Mouse (Mus musculus) MEL (cell line): ENCODE data around the gene Rnf5. TPM values are rescaled to one million over a fixed set of nuclear protein-coding genes. Genes with fewer than 3 reads are reported as not detected.

Source experiments
- DNase-seq: peaks from one replicate; pipeline ENCODE4 v3.0.0; 2011; ENCODE audit warnings: low read depth, low spot score
- H3K27ac ChIP-seq: 2 replicates; pipeline ENCODE4 v1.5.1; 2012; ENCODE audit warnings: low read depth, mild to moderate bottlenecking, control low read depth, low read length, moderate library complexity; ENCODE audit not compliant: control insufficient read depth
- H3K27me3 ChIP-seq, 2 experiments: fragments of 150-350 bp in 1 of 2; sonication (generic) in 1 of 2; 2 replicates each; pipeline ENCODE4 v1.6.1; 2012; ENCODE audit warnings: low read length in 2 of 2, mild to moderate bottlenecking in 2 of 2, improper control_type of control experiment in 1 of 2, moderate library complexity in 1 of 2; ENCODE audit not compliant: insufficient read depth in 2 of 2, control insufficient read depth in 1 of 2
- H3K36me3 ChIP-seq, 2 experiments: 2 replicates each; pipeline ENCODE4 v1.6.1; 2012 to 2014; ENCODE audit warnings: low read length in 2 of 2, improper control_type of control experiment in 1 of 2, inconsistent platforms in 1 of 2, mild to moderate bottlenecking in 1 of 2; ENCODE audit not compliant: insufficient read depth in 2 of 2, control insufficient read depth in 1 of 2
- H3K4me1 ChIP-seq, 2 experiments: fragments of 150-350 bp in 1 of 2; sonication (generic) in 1 of 2; 2 replicates each; pipeline ENCODE4 v1.6.1; 2012; ENCODE audit warnings: low read length in 2 of 2, improper control_type of control experiment in 1 of 2, mild to moderate bottlenecking in 1 of 2; ENCODE audit not compliant: insufficient read depth in 2 of 2, control insufficient read depth in 1 of 2
- H3K4me3 ChIP-seq, 2 experiments: fragments of 150-350 bp in 1 of 2; sonication (generic) in 1 of 2; 2 replicates each; pipeline ENCODE4 v1.5.1; 2012; ENCODE audit warnings: low read depth in 2 of 2, low read length in 2 of 2, mild to moderate bottlenecking in 2 of 2, moderate library complexity in 2 of 2, control low read depth in 1 of 2, improper control_type of control experiment in 1 of 2; ENCODE audit not compliant: control insufficient read depth in 1 of 2, insufficient read depth in 1 of 2
- H3K79me2 ChIP-seq: 2 replicates; pipeline ENCODE4 v1.6.1; 2012; ENCODE audit warnings: mild to moderate bottlenecking, low read length, moderate library complexity; ENCODE audit not compliant: control insufficient read depth, poor library complexity, insufficient read depth
- H3K9ac ChIP-seq: 2 replicates; pipeline ENCODE4 v1.6.1; 2012; ENCODE audit warnings: low read depth, mild to moderate bottlenecking, control low read depth, low read length, moderate library complexity; ENCODE audit not compliant: control insufficient read depth, poor library complexity, severe bottlenecking
- H3K9me3 ChIP-seq: fragments of 150-350 bp; sonication (generic); replicated peaks from 2 replicates; pipeline ENCODE4 v1.6.1; 2012; ENCODE audit warnings: mild to moderate bottlenecking, low read length, improper control_type of control experiment, moderate library complexity; ENCODE audit not compliant: insufficient read depth
- BHLHE40 ChIP-seq: IDR thresholded peaks from 2 replicates; pipeline ENCODE4 v1.6.1; 2012; ENCODE audit warnings: low read depth, mild to moderate bottlenecking, inconsistent platforms, low read length, improper control_type of control experiment, borderline replicate concordance
- CHD1 ChIP-seq: IDR thresholded peaks from 2 replicates; pipeline ENCODE4 v1.6.1; 2012; ENCODE audit warnings: low read depth, mild to moderate bottlenecking, inconsistent platforms, low read length, improper control_type of control experiment
- CHD2 ChIP-seq: IDR thresholded peaks from 2 replicates; pipeline ENCODE4 v1.6.1; 2011; ENCODE audit warnings: low read length, improper control_type of control experiment
- CTCF ChIP-seq, 3 experiments: IDR thresholded peaks in 2 of 3; conservative IDR thresholded peaks in 1 of 3; 2 replicates each; pipeline ENCODE4 v1.5.1; 2011 to 2012; ENCODE audit warnings: low read length in 3 of 3, low read depth in 2 of 3, mild to moderate bottlenecking in 2 of 3, improper control_type of control experiment in 1 of 3, inconsistent platforms in 1 of 3, mixed read lengths in 1 of 3, moderate library complexity in 1 of 3; ENCODE audit not compliant: control insufficient read depth in 1 of 3, insufficient read depth in 1 of 3, poor library complexity in 1 of 3, severe bottlenecking in 1 of 3
- E2F4 ChIP-seq: IDR thresholded peaks from 2 replicates; pipeline ENCODE4 v1.6.1; 2011; ENCODE audit warnings: low read depth, low read length, improper control_type of control experiment, borderline replicate concordance
- ETS1 ChIP-seq: IDR thresholded peaks from 2 replicates; pipeline ENCODE4 v1.6.1; 2012; ENCODE audit warnings: low read depth, mild to moderate bottlenecking, inconsistent platforms, low read length, improper control_type of control experiment, moderate library complexity
- GABPA ChIP-seq: IDR thresholded peaks from 2 replicates; pipeline ENCODE4 v1.6.1; 2012; ENCODE audit warnings: low read depth, mild to moderate bottlenecking, inconsistent platforms, low read length, improper control_type of control experiment, moderate library complexity
- GATA1 ChIP-seq: IDR thresholded peaks from 2 replicates; pipeline ENCODE4 v1.6.1; 2011; ENCODE audit warnings: low read depth, low read length, improper control_type of control experiment
- HCFC1 ChIP-seq: IDR thresholded peaks from 2 replicates; pipeline ENCODE4 v1.6.1; 2012; ENCODE audit warnings: low read depth, mild to moderate bottlenecking, inconsistent platforms, low read length, improper control_type of control experiment, moderate library complexity
- JUND ChIP-seq: IDR thresholded peaks from 2 replicates; pipeline ENCODE4 v1.6.1; 2011; ENCODE audit warnings: low read depth, mild to moderate bottlenecking, improper control_type of control experiment, low read length
- KAT2A ChIP-seq: conservative IDR thresholded peaks from 2 replicates; pipeline ENCODE4 v1.6.1; 2012; ENCODE audit warnings: low read depth, low read length, improper control_type of control experiment, inconsistent platforms
- MAFK ChIP-seq: IDR thresholded peaks from 2 replicates; pipeline ENCODE4 v1.6.1; 2011; ENCODE audit warnings: low read depth, mild to moderate bottlenecking, low read length, improper control_type of control experiment, borderline replicate concordance
- MEF2A ChIP-seq: IDR thresholded peaks from 2 replicates; pipeline ENCODE4 v1.6.1; 2014; ENCODE audit warnings: low read depth, mild to moderate bottlenecking, inconsistent platforms, low read length, improper control_type of control experiment; ENCODE audit not compliant: poor library complexity, insufficient replicate concordance, severe bottlenecking; ENCODE audit errors: extremely low read depth
- MXI1 ChIP-seq: IDR thresholded peaks from 2 replicates; pipeline ENCODE4 v1.6.1; 2011; ENCODE audit warnings: mild to moderate bottlenecking, low read depth, low read length, improper control_type of control experiment
- MYB ChIP-seq: IDR thresholded peaks from 2 replicates; pipeline ENCODE4 v1.6.1; 2011; ENCODE audit warnings: mild to moderate bottlenecking, low read depth, low read length, improper control_type of control experiment
- MYC ChIP-seq: IDR thresholded peaks from 2 replicates; pipeline ENCODE4 v1.6.1; 2011; ENCODE audit warnings: low read depth, mild to moderate bottlenecking, low read length, improper control_type of control experiment, moderate library complexity
- NELFE ChIP-seq: IDR thresholded peaks from 2 replicates; pipeline ENCODE4 v1.6.1; 2011; ENCODE audit warnings: low read depth, low read length, improper control_type of control experiment
- NRF1 ChIP-seq: IDR thresholded peaks from 2 replicates; pipeline ENCODE4 v1.6.1; 2014; ENCODE audit warnings: low read depth, mild to moderate bottlenecking, inconsistent platforms, low read length, improper control_type of control experiment, moderate library complexity; ENCODE audit not compliant: poor library complexity, insufficient read depth, severe bottlenecking
- POLR2A ChIP-seq, 2 experiments: IDR thresholded peaks; 2 replicates each; pipeline ENCODE4 v1.6.1; 2011 to 2012; ENCODE audit warnings: low read length in 2 of 2, mild to moderate bottlenecking in 2 of 2, control low read depth in 1 of 2, improper control_type of control experiment in 1 of 2, low read depth in 1 of 2, moderate library complexity in 1 of 2; ENCODE audit not compliant: control insufficient read depth in 1 of 2, insufficient read depth in 1 of 2, poor library complexity in 1 of 2
- SMC3 ChIP-seq: IDR thresholded peaks from 2 replicates; pipeline ENCODE4 v1.6.1; 2011; ENCODE audit warnings: low read depth, low read length, improper control_type of control experiment
- TAL1 ChIP-seq: IDR thresholded peaks from 2 replicates; pipeline ENCODE4 v1.6.1; 2012; ENCODE audit warnings: mild to moderate bottlenecking, inconsistent platforms, low read length, moderate library complexity, mixed read lengths
- TBP ChIP-seq: IDR thresholded peaks from 2 replicates; pipeline ENCODE4 v1.8.0; 2011; ENCODE audit warnings: low read depth, low read length, improper control_type of control experiment
- TCF12 ChIP-seq: IDR thresholded peaks from 2 replicates; pipeline ENCODE4 v1.6.1; 2014; ENCODE audit warnings: low read depth, mild to moderate bottlenecking, inconsistent platforms, low read length, improper control_type of control experiment, moderate library complexity
- UBTF ChIP-seq: IDR thresholded peaks from 2 replicates; pipeline ENCODE4 v1.6.1; 2012; ENCODE audit warnings: low read depth, mild to moderate bottlenecking, inconsistent platforms, low read length, improper control_type of control experiment, moderate library complexity, borderline replicate concordance; ENCODE audit not compliant: insufficient read depth
- USF1 ChIP-seq: IDR thresholded peaks from 2 replicates; pipeline ENCODE4 v1.6.1; 2014; ENCODE audit warnings: low read depth, mild to moderate bottlenecking, inconsistent platforms, low read length, improper control_type of control experiment, moderate library complexity
- USF2 ChIP-seq, 2 experiments: IDR thresholded peaks; 2 replicates each; pipeline ENCODE4 v1.6.1; 2011 to 2012; ENCODE audit warnings: improper control_type of control experiment in 2 of 2, low read length in 2 of 2, borderline replicate concordance in 1 of 2, inconsistent platforms in 1 of 2, low read depth in 1 of 2, mild to moderate bottlenecking in 1 of 2; ENCODE audit not compliant: insufficient read depth in 1 of 2
- ZC3H11A ChIP-seq: IDR thresholded peaks from 2 replicates; pipeline ENCODE4 v1.6.1; 2012; ENCODE audit warnings: low read depth, mild to moderate bottlenecking, inconsistent platforms, low read length, improper control_type of control experiment
- ZKSCAN1 ChIP-seq: IDR thresholded peaks from 2 replicates; pipeline ENCODE4 v1.6.1; 2012; ENCODE audit warnings: low read depth, mild to moderate bottlenecking, inconsistent platforms, low read length, improper control_type of control experiment, moderate library complexity
- ZMIZ1 ChIP-seq: IDR thresholded peaks from 2 replicates; pipeline ENCODE4 v1.6.1; 2012; ENCODE audit warnings: low read depth, mild to moderate bottlenecking, inconsistent platforms, low read length, improper control_type of control experiment, moderate library complexity
- ZNF384 ChIP-seq: IDR thresholded peaks from 2 replicates; pipeline ENCODE4 v1.6.1; 2012; ENCODE audit warnings: low read depth, mild to moderate bottlenecking, inconsistent platforms, low read length, improper control_type of control experiment
- polyA plus RNA-seq, 2 experiments: library from polyadenylated mRNA; stranded (reverse) in 1 of 2; unstranded in 1 of 2; fragments of >175 nt in 1 of 2; fragments of >200 nt in 1 of 2; gene quantifications; 2 replicates each; pipeline versions ENCODE4 v1.2.1 to v1.2.4; 2012; ENCODE audit warnings: low replicate concordance in 2 of 2, low read depth in 1 of 2; ENCODE audit not compliant: insufficient read length in 2 of 2, insufficient read depth in 1 of 2, missing spikeins in 1 of 2
- total RNA-seq: library from RNA; depleted of rRNA; stranded (reverse); fragments of 300-350 nt; gene quantifications from 2 replicates; pipeline ENCODE4 v1.2.3, GENCODE M21; 2012

Gene Rnf5
- total and polyA plus RNA-seq, 3 experiments, result 24.8 to 85.1 TPM; not detected in 1

GRCm38 (mm10) chr17:34587814-34588213 is 15.7 kb downstream of the Rnf5 start:
- no peak for DNase-seq
- Histone ChIP-seq H3K79me2 (peaks cover 15% of the 10 kb centered on the region; the same call in 1 of the 2 replicates), H3K36me3 (peaks cover 0 to 27% of the 10 kb centered on the region in 2 experiments; a peak in 2 of 4 replicates), H3K27me3 (no peaks in the 10 kb centered on the region), H3K4me1 (peaks cover 11 to 36% of the 10 kb centered on the region in 2 experiments), H3K9ac (peak overlapping the region; percentile 89), H3K4me3 (peak overlapping the region; percentile 78 to 92), H3K27ac (peak overlapping the region; percentile 73), H3K9me3 (no peaks in the 10 kb centered on the region)
- TF ChIP-seq KAT2A (no peak), POLR2A (IDR thresholded peaks at IDR 0.05; ENCODE audit: control insufficient read depth in 1 of 2, insufficient read depth in 1 of 2, low read depth in 1 of 2, low read length in 2 of 2, poor library complexity in 1 of 2) (0 out of 4 replicates have a peak, but pooled peaks of 1 of the 2 experiments have one; percentile 1), HCFC1 (no peak)

GRCm38 (mm10) chr17:34587423-34587811 is 16.1 kb downstream of the Rnf5 start:
- Histone ChIP-seq H3K27ac (peak overlapping the region; percentile 73), H3K9ac (peak overlapping the region; percentile 92), H3K36me3 (peaks cover 0 to 27% of the 10 kb centered on the region in 2 experiments; a peak in 2 of 4 replicates), H3K27me3 (no peaks in the 10 kb centered on the region), H3K4me3 (peak overlapping the region; percentile 92 to 99), H3K4me1 (peaks cover 11 to 35% of the 10 kb centered on the region in 2 experiments), H3K79me2 (peaks cover 11% of the 10 kb centered on the region; the same call in 1 of the 2 replicates), H3K9me3 (no peaks in the 10 kb centered on the region)
- peak; percentile 95 for DNase-seq
- TF ChIP-seq USF1 (no peak), NRF1 (peak; percentile 69), CTCF (IDR thresholded peaks at IDR 0.05 in 2 of 3, conservative IDR thresholded peaks at IDR 0.05 in 1 of 3; ENCODE audit: control insufficient read depth in 1 of 3, insufficient read depth in 1 of 3, low read depth in 2 of 3, low read length in 3 of 3, poor library complexity in 1 of 3, severe bottlenecking in 1 of 3) (no peak), MXI1 (no peak; the same call in 1 of the 2 replicates), TCF12 (peak; percentile 46; the same call in 1 of the 2 replicates), TBP (peak; percentile 45), GATA1 (no peak), NELFE (peak; percentile 94), GABPA (no peak), POLR2A (IDR thresholded peaks at IDR 0.05; ENCODE audit: control insufficient read depth in 1 of 2, insufficient read depth in 1 of 2, low read depth in 1 of 2, low read length in 2 of 2, poor library complexity in 1 of 2) (peak; percentile 67 to 87), BHLHE40 (no peak), CHD1 (no peak), JUND (no peak), CHD2 (no peak), ZKSCAN1 (no peak), SMC3 (no peak), ZMIZ1 (peak; percentile 89), MYB (no peak), UBTF (no peak), MAFK (no peak), MEF2A (no peak), HCFC1 (peak; percentile 53), ZNF384 (no peak), TAL1 (no peak), ZC3H11A (0 out of 2 replicates have a peak, but pooled peaks have one; percentile 7), MYC (no peak), USF2 (IDR thresholded peaks at IDR 0.05; ENCODE audit: borderline replicate concordance in 1 of 2, insufficient read depth in 1 of 2, low read depth in 1 of 2, low read length in 2 of 2) (no peak), E2F4 (no peak), ETS1 (no peak)
